In the genomic region with DNA sequence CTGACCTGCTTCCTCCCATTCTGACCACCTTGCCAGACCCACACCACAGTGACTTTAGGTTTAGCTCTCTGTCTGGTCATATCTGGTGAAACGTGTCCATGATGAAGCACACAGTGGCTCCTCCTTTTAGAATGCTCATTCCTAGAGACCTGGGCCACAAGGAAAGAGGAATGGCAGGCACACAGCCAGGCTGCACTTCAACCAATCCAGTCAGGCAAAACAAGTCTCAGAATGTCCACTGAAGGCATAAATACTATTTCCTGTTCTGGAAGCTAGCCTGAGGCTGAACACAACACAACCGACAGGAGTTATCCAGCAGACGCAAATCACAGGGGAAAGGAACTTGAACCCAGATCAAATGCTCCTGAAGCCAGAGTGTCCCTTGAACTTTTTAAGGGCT, we compare ENCODE assay signal across 19 mouse cellular contexts.
DNase-seq lines count a peak whose midpoint lies in the region; ATAC-seq and TF ChIP-seq lines count a peak whose summit lies in the region.
"Had no signal": no experiment of that assay in that cellular context is flagged by ENCODE, and none has a peak within 500 bp of the region (broad histone marks: within the 10 kb centered on the region; RNA-seq: fewer than 3 reads in every experiment).

No protein-coding gene starts in this region.

- DNase-seq in kidney, adult 2 months: peak; percentile 56
- no peak for DNase-seq in kidney, adult 9 months
- DNase-seq in adipocyte (ENCODE audit: low spot score): peak; percentile 6
- DNase-seq in embryonic facial prominence, embryonic 10.5 days (ENCODE audit: low spot score): no peak
- no peak for DNase-seq in limb, embryonic 11.5 days (ENCODE audit: low spot score)
- no peak for DNase-seq in gastrocnemius, adult 2 months
- DNase-seq in stomach, postnatal 0 days (ENCODE audit: low spot score): no peak
- DNase-seq: adrenal gland, adult 8-10 months; adrenal gland, postnatal 36 days; cerebellum, adult 2 months; cerebellum, postnatal 10 days; gastrocnemius, postnatal 36 days; heart, adult 11 months; heart, postnatal 10 days had no signal

- intact Hi-C loops in gastrocnemius, adult 2 months (cut with DNase I): no loop called here

- H3K27ac ChIP-seq in kidney, adult 2 months (ENCODE audit: insufficient read depth, low read depth, low read length): no peak overlapping the region
- H3K27ac ChIP-seq in embryonic facial prominence, embryonic 10.5 days (replicated peaks): 0 out of 2 replicates have a peak overlapping the region, but pooled peaks have one; percentile 19
- 0 out of 2 replicates have a peak overlapping the region, but pooled peaks have one; percentile 26 for H3K27ac ChIP-seq in limb, embryonic 11.5 days (replicated peaks; ENCODE audit: low read depth, low read length)
- no peak overlapping the region for H3K27ac ChIP-seq in gastrocnemius, adult 2 months
- H3K27ac ChIP-seq in stomach, postnatal 0 days (replicated peaks): no peak overlapping the region
- H3K27ac ChIP-seq: embryonic facial prominence, embryonic 15.5 days; hindbrain, embryonic 13.5 days; hindbrain, postnatal 0 days had no signal

- H3K27me3 ChIP-seq in kidney, adult 2 months (replicated peaks; ENCODE audit: control insufficient read depth, insufficient read depth, low read length): no peaks in the 10 kb centered on the region
- peaks cover 5% of the 10 kb centered on the region for H3K27me3 ChIP-seq in embryonic facial prominence, embryonic 10.5 days (replicated peaks; ENCODE audit: low read depth, poor library complexity, severe bottlenecking)
- H3K27me3 ChIP-seq in limb, embryonic 11.5 days (ENCODE audit: control insufficient read depth, insufficient read depth, low read length): no peaks in the 10 kb centered on the region
- H3K27me3 ChIP-seq in stomach, postnatal 0 days (ENCODE audit: control insufficient read depth, insufficient read depth, low read length): no peaks in the 10 kb centered on the region
- H3K27me3 ChIP-seq: embryonic facial prominence, embryonic 15.5 days; hindbrain, embryonic 13.5 days had no signal

- no peak for TF ChIP-seq CTCF in kidney, adult 2 months (conservative IDR thresholded peaks at IDR 0.05; ENCODE audit: insufficient read depth, insufficient read length, low read depth, low read length)
- no peak for TF ChIP-seq CTCF in gastrocnemius, adult 2 months (IDR thresholded peaks at IDR 0.05)
- no peak for TF ChIP-seq CTCF in stomach, postnatal 0 days (IDR thresholded peaks at IDR 0.05; ENCODE audit: low read depth)

- WGBS in kidney, adult 2 months: 21% methylated on average over 3 of the region's 3 CpGs
- WGBS in embryonic facial prominence, embryonic 10.5 days: 53% methylated on average over 3 of the region's 3 CpGs
- WGBS in limb, embryonic 11.5 days: 46% methylated on average over 3 of the region's 3 CpGs
- 58% methylated on average over 3 of the region's 3 CpGs for WGBS in stomach, postnatal 0 days

- peaks cover 6% of the 10 kb centered on the region; the same call in 1 of the 2 replicates for H3K4me1 ChIP-seq in kidney, adult 2 months (ENCODE audit: control insufficient read depth, insufficient read depth, low read length)
- peaks cover 60% of the 10 kb centered on the region for H3K4me1 ChIP-seq in embryonic facial prominence, embryonic 10.5 days
- H3K4me1 ChIP-seq in limb, embryonic 11.5 days (ENCODE audit: control insufficient read depth, insufficient read depth, low read length): peaks cover 35% of the 10 kb centered on the region
- no peaks in the 10 kb centered on the region for H3K4me1 ChIP-seq in stomach, postnatal 0 days (replicated peaks; ENCODE audit: control insufficient read depth, insufficient read depth)

- H3K4me3 ChIP-seq in kidney, adult 2 months (ENCODE audit: insufficient read depth, low read depth, low read length): no peak overlapping the region
- no peak overlapping the region for H3K4me3 ChIP-seq in embryonic facial prominence, embryonic 10.5 days
- H3K4me3 ChIP-seq in limb, embryonic 11.5 days (ENCODE audit: low read depth, low read length): no peak overlapping the region
- H3K4me3 ChIP-seq in gastrocnemius, adult 2 months: no peak overlapping the region
- no peak overlapping the region for H3K4me3 ChIP-seq in stomach, postnatal 0 days (ENCODE audit: low read depth, low read length)
- H3K4me3 ChIP-seq: embryonic facial prominence, embryonic 15.5 days; erythroblast, embryonic 14.5 days; hindbrain, embryonic 13.5 days had no signal

- ATAC-seq in limb, embryonic 11.5 days (ENCODE audit: insufficient number of reproducible peaks, low FRiP score, low TSS enrichment, low read depth): no peak
- ATAC-seq in stomach, postnatal 0 days (ENCODE audit: low FRiP score, low TSS enrichment): no peak
- ATAC-seq: forebrain, embryonic 16.5 days; hindbrain, postnatal 0 days had no signal

- H3K36me3 ChIP-seq in kidney, adult 2 months (ENCODE audit: control insufficient read depth, insufficient read depth, low read length): no peaks in the 10 kb centered on the region
- no peaks in the 10 kb centered on the region for H3K36me3 ChIP-seq in embryonic facial prominence, embryonic 10.5 days (replicated peaks)
- no peaks in the 10 kb centered on the region for H3K36me3 ChIP-seq in limb, embryonic 11.5 days (ENCODE audit: control insufficient read depth, insufficient read depth, low read length)
- H3K36me3 ChIP-seq in stomach, postnatal 0 days (ENCODE audit: control insufficient read depth, insufficient read depth, low read length): no peaks in the 10 kb centered on the region
- H3K36me3 ChIP-seq: embryonic facial prominence, embryonic 15.5 days; hindbrain, embryonic 13.5 days had no signal

- H3K9me3 ChIP-seq in embryonic facial prominence, embryonic 10.5 days: no peaks in the 10 kb centered on the region
- H3K9me3 ChIP-seq in limb, embryonic 11.5 days (ENCODE audit: control insufficient read depth, low read length): no peaks in the 10 kb centered on the region
- no peaks in the 10 kb centered on the region for H3K9me3 ChIP-seq in stomach, postnatal 0 days (ENCODE audit: control insufficient read depth, low read length)
- H3K9me3 ChIP-seq: embryonic facial prominence, embryonic 15.5 days; hindbrain, embryonic 13.5 days had no signal

- no peak for TF ChIP-seq EP300 in stomach, postnatal 0 days (optimal IDR thresholded peaks at IDR 0.05)

- no peak overlapping the region for H3K4me2 ChIP-seq in limb, embryonic 11.5 days (ENCODE audit: low read depth, severe bottlenecking)
- no peak overlapping the region for H3K4me2 ChIP-seq in stomach, postnatal 0 days (replicated peaks; ENCODE audit: low read depth)
- H3K4me2 ChIP-seq: embryonic facial prominence, embryonic 15.5 days; hindbrain, embryonic 13.5 days had no signal

- no peak for TF ChIP-seq POLR2A in kidney, adult 2 months (IDR thresholded peaks at IDR 0.05; ENCODE audit: low read depth, low read length)

- no peak overlapping the region for H3K9ac ChIP-seq in limb, embryonic 11.5 days (ENCODE audit: low read length)
- no peak overlapping the region for H3K9ac ChIP-seq in stomach, postnatal 0 days (ENCODE audit: low read length)
- H3K9ac ChIP-seq: embryonic facial prominence, embryonic 15.5 days; hindbrain, embryonic 13.5 days had no signal

Comparison
In these comparisons a context has a peak if more than half of its experiments do, and no peak if none do; other contexts are left out.
1. DNase-seq: peak in kidney, adult 2 months (single experiment) and adipocyte (single experiment); none in kidney, adult 9 months (single experiment), embryonic facial prominence, embryonic 10.5 days (single experiment), limb, embryonic 11.5 days (single experiment), gastrocnemius, adult 2 months (single experiment) and stomach, postnatal 0 days (single experiment).
2. H3K27ac ChIP-seq: peak in embryonic facial prominence, embryonic 10.5 days (single experiment) and limb, embryonic 11.5 days (single experiment); none in kidney, adult 2 months (single experiment), gastrocnemius, adult 2 months (single experiment) and stomach, postnatal 0 days (single experiment).